Mouse (Mus musculus): Measurements from ENCODE around the gene Plk1. TPM values are rescaled to one million over a fixed set of nuclear protein-coding genes. Genes with fewer than 3 reads are reported as not detected.
A peak's percentile ranks its signal among the peaks of the same experiment; 100 is the strongest.

The Plk1 gene
- polyA plus RNA-seq (2012; rRNA removed) = 3.3 and 3.7 TPM in 2 replicates

GRCm38 (mm10) chr7:122158915-122159902, at the start of gene Plk1:
Plk1 (plus strand) TSS chr7:122159439.
- no peak within 1 kb of the TSS for H3K27ac ChIP-seq (ENCODE audit: insufficient read depth, low read length)
- no peaks in the 10 kb centered on the region for H3K4me1 ChIP-seq (ENCODE audit: control insufficient read depth, insufficient read depth, low read length)
- TF ChIP-seq CTCF (IDR thresholded peaks at IDR 0.05; ENCODE audit: extremely low read depth, insufficient read depth, low read length) = no peak
- TF ChIP-seq POLR2A (IDR thresholded peaks at IDR 0.05; ENCODE audit: extremely low read depth, insufficient read depth, low read length) = no peak
- H3K4me3 ChIP-seq (ENCODE audit: insufficient read depth, low read length) = peak within 1 kb of the TSS; percentile 71

- no peak overlapping the region for H3K27ac ChIP-seq (ENCODE audit: insufficient read depth, low read length)
- H3K4me3 ChIP-seq (ENCODE audit: insufficient read depth, low read length) = no peak overlapping the region
- H3K4me1 ChIP-seq (ENCODE audit: control insufficient read depth, insufficient read depth, low read length) = no peaks in the 10 kb centered on the region
- TF ChIP-seq POLR2A (IDR thresholded peaks at IDR 0.05; ENCODE audit: extremely low read depth, insufficient read depth, low read length) (no peak), CTCF (IDR thresholded peaks at IDR 0.05; ENCODE audit: extremely low read depth, insufficient read depth, low read length) (no peak)
Measured at GRCm38 (mm10) chr7:122123518-122123917, 35.7 kb upstream of the Plk1 start.

- Histone ChIP-seq H3K4me1 (ENCODE audit: control insufficient read depth, insufficient read depth, low read length) (no peaks in the 10 kb centered on the region), H3K4me3 (ENCODE audit: insufficient read depth, low read length) (no peak overlapping the region), H3K27ac (ENCODE audit: insufficient read depth, low read length) (no peak overlapping the region)
- TF ChIP-seq POLR2A (IDR thresholded peaks at IDR 0.05; ENCODE audit: extremely low read depth, insufficient read depth, low read length) = no peak
- TF ChIP-seq CTCF (IDR thresholded peaks at IDR 0.05; ENCODE audit: extremely low read depth, insufficient read depth, low read length) = no peak
Measured at GRCm38 (mm10) chr7:122125636-122126035, 33.6 kb upstream of the Plk1 start.

- Histone ChIP-seq H3K27ac (ENCODE audit: insufficient read depth, low read length) (no peak overlapping the region), H3K4me1 (ENCODE audit: control insufficient read depth, insufficient read depth, low read length) (no peaks in the 10 kb centered on the region)
- TF ChIP-seq CTCF (IDR thresholded peaks at IDR 0.05; ENCODE audit: extremely low read depth, insufficient read depth, low read length) = no peak
- TF ChIP-seq POLR2A (IDR thresholded peaks at IDR 0.05; ENCODE audit: extremely low read depth, insufficient read depth, low read length) = no peak
Measured at GRCm38 (mm10) chr7:122126946-122127345, 32.3 kb upstream of the Plk1 start.

GRCm38 (mm10) chr7:122131834-122132233, 27.4 kb upstream of the Plk1 start:
- H3K4me3 ChIP-seq (ENCODE audit: insufficient read depth, low read length) = no peak overlapping the region; the same call in 1 of the 2 replicates
- no peak overlapping the region for H3K27ac ChIP-seq (ENCODE audit: insufficient read depth, low read length)
- TF ChIP-seq CTCF (IDR thresholded peaks at IDR 0.05; ENCODE audit: extremely low read depth, insufficient read depth, low read length) = no peak
- TF ChIP-seq POLR2A (IDR thresholded peaks at IDR 0.05; ENCODE audit: extremely low read depth, insufficient read depth, low read length) = no peak
- peaks cover 1% of the 10 kb centered on the region; the same call in 1 of the 2 replicates for H3K4me1 ChIP-seq (ENCODE audit: control insufficient read depth, insufficient read depth, low read length)

More at GRCm38 (mm10) chr7:122126946-122127345, 32.3 kb upstream of the Plk1 start:
- H3K4me3 ChIP-seq (ENCODE audit: insufficient read depth, low read length) = no peak overlapping the region

GRCm38 (mm10) chr7:122132497-122133337, 26.5 kb upstream of the Plk1 start, which contains the start of the genes Palb2 and Dctn5:
Palb2 (minus strand) TSS chr7:122132985.
Dctn5 (plus strand) TSS chr7:122133041.
- Histone ChIP-seq H3K27ac (ENCODE audit: insufficient read depth, low read length) (peak within 1 kb of the TSS; percentile 22; the same call in 1 of the 2 replicates), H3K4me3 (ENCODE audit: insufficient read depth, low read length) (peak within 1 kb of the TSS; percentile 82), H3K4me1 (ENCODE audit: control insufficient read depth, insufficient read depth, low read length) (peaks cover 1% of the 10 kb centered on the region; the same call in 1 of the 2 replicates)
- TF ChIP-seq CTCF (IDR thresholded peaks at IDR 0.05; ENCODE audit: extremely low read depth, insufficient read depth, low read length) (no peak), POLR2A (IDR thresholded peaks at IDR 0.05; ENCODE audit: extremely low read depth, insufficient read depth, low read length) (peak; percentile 87)

- Histone ChIP-seq H3K27ac (ENCODE audit: insufficient read depth, low read length) (peak overlapping the region; percentile 22; the same call in 1 of the 2 replicates), H3K4me3 (ENCODE audit: insufficient read depth, low read length) (peak overlapping the region; percentile 82), H3K4me1 (ENCODE audit: control insufficient read depth, insufficient read depth, low read length) (peaks cover 1% of the 10 kb centered on the region; the same call in 1 of the 2 replicates)
- TF ChIP-seq POLR2A (IDR thresholded peaks at IDR 0.05; ENCODE audit: extremely low read depth, insufficient read depth, low read length) (no peak), CTCF (IDR thresholded peaks at IDR 0.05; ENCODE audit: extremely low read depth, insufficient read depth, low read length) (no peak)
Measured at GRCm38 (mm10) chr7:122133338-122133625, 26.0 kb upstream of the Plk1 start.

GRCm38 (mm10) chr7:122135070-122135469, 24.2 kb upstream of the Plk1 start:
- TF ChIP-seq POLR2A (IDR thresholded peaks at IDR 0.05; ENCODE audit: extremely low read depth, insufficient read depth, low read length) (no peak), CTCF (IDR thresholded peaks at IDR 0.05; ENCODE audit: extremely low read depth, insufficient read depth, low read length) (peak; percentile 13; the same call in 1 of the 2 replicates)
- H3K27ac ChIP-seq (ENCODE audit: insufficient read depth, low read length) = no peak overlapping the region
- peaks cover 1% of the 10 kb centered on the region; the same call in 1 of the 2 replicates for H3K4me1 ChIP-seq (ENCODE audit: control insufficient read depth, insufficient read depth, low read length)
- no peak overlapping the region for H3K4me3 ChIP-seq (ENCODE audit: insufficient read depth, low read length)

- TF ChIP-seq CTCF (IDR thresholded peaks at IDR 0.05; ENCODE audit: extremely low read depth, insufficient read depth, low read length) (no peak), POLR2A (IDR thresholded peaks at IDR 0.05; ENCODE audit: extremely low read depth, insufficient read depth, low read length) (no peak)
- Histone ChIP-seq H3K4me1 (ENCODE audit: control insufficient read depth, insufficient read depth, low read length) (peaks cover 1% of the 10 kb centered on the region; the same call in 1 of the 2 replicates), H3K4me3 (ENCODE audit: insufficient read depth, low read length) (no peak overlapping the region), H3K27ac (ENCODE audit: insufficient read depth, low read length) (no peak overlapping the region)
Measured at GRCm38 (mm10) chr7:122137071-122137470, 22.2 kb upstream of the Plk1 start.

Data from cortical plate, adult 2 months (tissue).